Mouse (Mus musculus) hematopoietic stem cell, adult 5-6 weeks (primary cell): ENCODE data around the gene Slc35d2. TPM values are rescaled to one million over a fixed set of nuclear protein-coding genes. Genes with fewer than 3 reads are reported as not detected.
A peak's percentile ranks its signal among the peaks of the same experiment; 100 is the strongest.

Experiments used
- ATAC-seq, 2 experiments: fragments of 125-278 bp in 1 of 2; replicated peaks in 1 of 2; 2 replicates each; pipeline ENCODE4 v1.8.0; 2016 to 2017; ENCODE audit warnings: inconsistent platforms in 2 of 2, mild to moderate bottlenecking in 2 of 2, moderate number of reproducible peaks in 2 of 2, low read depth in 1 of 2, moderate TSS enrichment in 1 of 2; ENCODE audit not compliant: low FRiP score in 2 of 2, poor library complexity in 2 of 2, severe bottlenecking in 2 of 2, insufficient read depth in 1 of 2, low TSS enrichment in 1 of 2
- total RNA-seq: library from RNA; stranded (forward); fragments of 172-1452, 232-1000 nt; gene quantifications from 2 replicates; pipeline ENCODE4 v1.2.3, GENCODE M21; 2017

Gene Slc35d2
- total RNA-seq, 1 experiment from 2014 or later, result 24.6 TPM

DNA sequence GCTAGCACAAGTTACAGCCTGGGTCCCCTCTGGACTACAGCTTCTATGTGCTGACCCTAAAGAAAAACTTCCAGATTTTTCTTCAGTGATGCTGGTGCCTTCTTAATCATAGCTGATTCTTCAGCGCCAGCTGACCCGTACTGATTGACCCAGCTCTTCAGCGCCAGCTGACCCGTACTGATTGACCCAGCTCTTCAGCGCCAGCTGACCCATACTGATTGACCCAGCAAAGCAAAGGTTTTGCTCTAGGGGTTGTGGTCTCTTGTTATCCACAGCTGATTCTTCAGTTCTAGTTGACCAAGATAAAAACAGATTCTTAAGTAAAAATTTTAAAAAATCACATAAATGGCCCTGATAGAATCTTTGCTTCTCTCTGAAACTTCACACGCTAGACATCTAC, 4.3 kb downstream of the Slc35d2 start:
- ATAC-seq, result no peak

GRCm38 (mm10) chr13:64123491-64124188, 5.5 kb downstream of the Slc35d2 start:
- ATAC-seq, result no peak

DNA sequence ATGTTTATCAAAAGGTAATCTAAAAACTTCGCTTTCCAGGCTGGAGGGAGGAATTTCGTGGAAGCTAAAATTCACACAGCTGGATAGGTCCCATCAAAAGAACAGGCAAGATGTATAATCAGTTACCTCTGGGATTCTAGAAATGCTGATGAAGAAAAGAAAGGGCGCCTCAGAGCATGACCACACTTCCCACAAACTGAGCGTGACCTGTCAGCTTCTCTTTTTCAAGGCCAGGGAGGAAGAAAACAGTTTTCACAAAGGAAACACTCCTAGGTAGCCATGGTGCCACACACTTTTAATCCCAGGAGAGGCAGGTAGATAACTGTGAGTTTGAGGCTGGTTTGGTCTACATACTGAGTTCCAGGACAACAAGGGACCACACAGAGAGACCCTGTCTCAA, 8.4 kb downstream of the Slc35d2 start:
- peak; percentile 76 to 89 for ATAC-seq

DNA sequence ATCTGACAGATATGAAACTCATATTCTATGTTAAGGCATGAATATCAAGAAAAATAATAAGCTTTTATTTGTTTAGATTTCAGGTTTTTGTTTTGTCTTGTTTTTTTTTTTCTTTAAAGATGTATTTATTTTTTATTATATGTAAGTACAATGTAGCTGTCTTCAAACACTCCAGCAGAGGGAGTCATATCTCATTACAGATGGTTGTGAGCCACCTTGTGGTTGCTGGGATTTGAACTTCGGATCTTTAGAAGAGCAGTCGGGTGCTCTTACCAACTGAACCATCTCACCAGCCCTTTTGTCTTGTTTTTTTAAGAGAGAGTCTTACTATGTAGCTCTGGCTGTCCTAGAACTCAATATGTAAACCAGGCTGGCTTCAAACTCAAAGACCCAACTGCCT, 11.7 kb downstream of the Slc35d2 start:
- ATAC-seq, result no peak

DNA sequence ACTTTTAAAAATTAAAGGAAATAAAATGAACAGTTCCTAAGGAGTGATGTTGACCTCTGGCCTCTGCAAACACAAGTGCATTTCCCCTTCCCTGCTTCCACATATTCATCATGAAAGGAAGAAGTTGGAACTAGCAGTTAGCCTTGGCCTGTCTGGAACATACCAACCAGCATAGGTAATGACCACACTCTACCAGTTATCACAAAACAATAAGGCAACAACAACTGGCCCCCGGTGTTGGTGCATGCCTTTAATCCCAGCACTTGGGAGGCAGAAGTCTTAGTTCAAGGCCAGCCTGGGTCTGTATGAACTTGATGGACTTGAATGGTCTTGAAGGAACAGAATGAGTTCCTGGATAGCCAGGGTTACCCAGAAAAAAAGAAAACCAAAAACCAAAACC, 18.7 kb downstream of the Slc35d2 start:
- no peak for ATAC-seq

- ATAC-seq, result no peak
Observed at GRCm38 (mm10) chr13:64108381-64108850, 20.8 kb downstream of the Slc35d2 start.

- ATAC-seq, result no peak
Observed at GRCm38 (mm10) chr13:64107535-64107934, 21.6 kb downstream of the Slc35d2 start.

GRCm38 (mm10) chr13:64107105-64107504, 22.1 kb downstream of the Slc35d2 start:
- no peak for ATAC-seq

GRCm38 (mm10) chr13:64105690-64106089, 23.5 kb downstream of the Slc35d2 start:
- no peak for ATAC-seq

- peak; percentile 22 to 47; a peak in 2 of 4 replicates for ATAC-seq
Observed at GRCm38 (mm10) chr13:64100186-64100585, 29.0 kb downstream of the Slc35d2 start.

- ATAC-seq, result no peak; a peak in 2 of 4 replicates
Observed at GRCm38 (mm10) chr13:64098992-64099391, 30.2 kb downstream of the Slc35d2 start.

DNA sequence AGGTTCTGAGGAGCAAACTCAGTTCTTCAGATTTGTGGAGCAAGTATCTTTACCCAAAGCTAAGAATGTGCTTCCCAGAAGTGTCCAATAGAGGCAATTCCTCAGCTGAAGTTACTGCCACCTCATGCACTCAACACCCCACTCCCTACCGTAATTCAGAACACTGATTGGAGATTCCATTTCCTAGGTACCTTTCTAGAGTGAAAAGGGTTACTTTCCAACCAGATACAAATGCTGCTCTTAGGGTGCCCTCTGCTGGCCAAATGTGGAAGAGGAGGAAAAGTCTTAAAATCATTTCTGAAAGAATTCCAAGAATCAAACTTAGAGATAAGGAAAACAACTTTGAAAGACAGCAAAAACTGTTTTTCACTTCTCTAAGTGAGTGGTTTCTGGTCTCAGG, 35.8 kb downstream of the Slc35d2 start:
- peak; percentile 22 to 60; a peak in 3 of 4 replicates for ATAC-seq

DNA sequence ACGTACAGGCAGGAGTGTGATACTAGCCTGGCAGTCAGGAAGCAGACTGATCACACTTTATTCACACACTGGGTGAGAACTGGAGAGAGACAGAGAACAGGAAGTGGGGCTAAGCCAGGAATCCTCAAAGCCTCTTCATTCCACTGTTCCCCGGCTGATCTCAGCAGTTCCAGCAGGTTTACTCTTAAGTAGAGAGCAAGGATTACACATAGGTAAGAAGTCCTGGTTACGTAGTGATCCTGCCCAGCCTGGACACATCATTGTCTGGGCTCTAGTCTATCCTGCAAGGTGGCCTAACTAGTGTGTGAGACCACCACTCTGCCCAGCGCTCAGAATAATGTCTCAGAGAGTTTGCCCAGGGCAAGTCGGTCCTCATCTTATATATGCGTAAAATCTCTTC, 36.4 kb downstream of the Slc35d2 start:
- no peak for ATAC-seq

DNA sequence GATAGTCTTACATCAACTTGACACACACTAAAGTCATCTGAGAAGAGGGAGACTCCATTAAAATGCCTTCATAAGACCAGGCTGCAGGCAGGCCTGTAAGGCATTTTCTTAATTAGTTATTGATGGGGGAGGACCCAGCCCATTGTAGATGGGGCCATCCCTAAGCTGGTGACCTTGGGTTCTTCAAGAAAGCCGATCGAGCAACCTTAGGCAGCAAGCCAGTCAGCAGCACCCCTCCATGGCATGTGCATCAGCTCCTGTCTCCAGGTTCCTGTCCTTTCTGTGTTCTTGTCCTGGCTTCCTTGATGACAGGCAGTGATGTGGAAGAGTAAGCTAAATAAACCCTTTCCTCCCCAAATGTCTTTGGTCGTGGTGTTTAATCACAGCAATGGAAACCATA, 37.0 kb downstream of the Slc35d2 start:
- ATAC-seq, result no peak

DNA sequence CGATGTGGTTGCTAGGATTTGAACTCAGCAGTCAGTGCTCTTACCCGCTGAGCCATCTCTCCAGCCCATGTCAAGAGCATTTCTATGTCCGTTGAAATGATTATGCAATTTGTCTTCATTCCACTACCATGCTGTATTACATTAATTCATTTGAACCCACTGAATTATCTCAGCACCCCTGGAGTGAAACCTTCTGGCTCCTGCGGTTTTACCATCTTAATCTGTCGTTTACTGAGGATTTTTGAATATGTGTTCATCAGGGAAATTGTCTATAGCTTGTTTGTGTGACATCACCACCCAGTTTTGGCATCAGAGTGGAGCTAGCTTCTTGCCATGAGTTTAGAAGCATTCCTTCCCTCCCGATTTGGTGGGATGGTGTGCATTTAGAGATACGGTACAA, 38.2 kb downstream of the Slc35d2 start:
- ATAC-seq, result no peak

DNA sequence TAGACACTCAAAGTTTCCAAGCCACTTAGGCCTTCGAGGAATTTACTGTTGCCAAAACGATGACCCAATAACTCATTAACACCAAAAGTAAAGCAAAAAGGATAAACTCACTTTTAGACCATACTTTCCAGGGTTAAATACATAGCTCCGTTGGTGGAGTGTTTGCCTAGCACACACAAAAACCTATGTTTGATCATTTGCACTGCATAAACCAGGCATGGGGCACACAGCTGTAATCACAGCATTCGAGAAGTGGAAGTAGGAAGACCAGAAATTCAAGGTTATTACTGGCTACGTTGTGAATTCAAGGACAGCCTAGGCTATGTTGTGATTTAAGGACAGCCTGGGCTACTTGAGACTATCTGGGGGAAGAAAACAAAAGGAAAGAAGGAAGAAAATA, 38.9 kb downstream of the Slc35d2 start:
- ATAC-seq, result no peak

GRCm38 (mm10) chr13:64089130-64089529, 40.0 kb downstream of the Slc35d2 start, which contains the start of gene Hsd17b3:
Gene Hsd17b3 (minus strand): TSS chr13:64089230.
- no peak for ATAC-seq

DNA sequence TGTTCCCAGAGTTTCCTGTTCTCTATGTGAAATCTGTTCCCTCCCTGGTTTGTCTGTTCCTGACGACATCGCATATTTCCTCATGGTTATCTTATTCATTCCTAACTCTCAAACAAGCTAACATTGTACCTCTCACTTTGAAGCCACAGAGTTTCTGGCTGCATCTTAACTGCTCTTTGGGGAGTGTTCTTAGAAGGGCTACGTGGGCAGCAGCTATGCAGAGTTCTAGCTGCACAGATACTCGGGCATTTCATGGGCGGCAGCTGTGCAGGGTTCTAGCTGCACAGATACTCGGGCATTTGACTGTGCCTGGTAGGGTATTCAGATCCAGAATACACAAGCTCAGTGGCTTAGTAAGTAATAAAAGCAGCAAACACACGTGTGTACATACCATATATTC, 41.1 kb downstream of the Slc35d2 start:
- no peak for ATAC-seq

DNA sequence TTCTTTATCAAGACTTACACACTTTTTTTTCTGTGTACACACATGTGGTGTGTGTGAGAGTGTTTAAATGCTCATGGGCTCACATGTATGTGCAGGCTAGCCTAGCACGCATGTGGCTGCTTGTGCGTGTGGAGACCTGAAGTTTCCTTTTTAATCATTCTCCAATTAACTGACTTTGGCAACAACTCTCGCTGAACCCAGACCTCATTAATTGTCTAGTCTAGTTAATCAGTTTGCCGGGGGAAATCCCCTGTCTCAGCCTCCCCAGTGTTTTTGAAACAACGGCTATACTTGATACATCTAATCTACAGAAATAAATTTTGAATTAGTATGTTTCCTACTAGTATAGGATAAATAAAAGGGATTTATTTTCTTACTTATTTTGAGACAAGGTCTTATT, 43.1 kb downstream of the Slc35d2 start:
- ATAC-seq, result no peak
